Mouse (Mus musculus) MEL-GATA-1-ER (cell line): ENCODE measurements around the gene Pfkfb3.
A peak's percentile ranks its signal among the peaks of the same experiment; 100 is the strongest.

ENCODE experiments used
- DNase-seq: peaks from one replicate; pipeline ENCODE4 v3.0.0-alpha.2; 2012; ENCODE audit warnings: low read depth; ENCODE audit errors: extremely low read depth

Gene Pfkfb3

GRCm38 (mm10) chr2:11553471-11554400 lies at the start of gene Pfkfb3:
TSS of gene Pfkfb3 (minus strand) at chr2:11554077.
- DNase-seq, result peak; percentile 48

- peak; percentile 81 for DNase-seq
Observed at GRCm38 (mm10) chr2:11602506-11603489, 48.9 kb upstream of the Pfkfb3 start.

- no peak for DNase-seq
Observed at GRCm38 (mm10) chr2:11601795-11602194, 47.9 kb upstream of the Pfkfb3 start.

- DNase-seq, result no peak
Observed at GRCm38 (mm10) chr2:11597906-11598305, 44.0 kb upstream of the Pfkfb3 start.

GRCm38 (mm10) chr2:11596690-11597089 lies 42.8 kb upstream of the Pfkfb3 start:
- no peak for DNase-seq

GRCm38 (mm10) chr2:11587996-11588395 lies 34.1 kb upstream of the Pfkfb3 start:
- DNase-seq, result no peak

GRCm38 (mm10) chr2:11579399-11579798 lies 25.5 kb upstream of the Pfkfb3 start:
- no peak for DNase-seq

GRCm38 (mm10) chr2:11578187-11578586 lies 24.3 kb upstream of the Pfkfb3 start:
- no peak for DNase-seq

- no peak for DNase-seq
Observed at GRCm38 (mm10) chr2:11573684-11574083, 19.8 kb upstream of the Pfkfb3 start.

- DNase-seq, result no peak
Observed at GRCm38 (mm10) chr2:11571004-11571535, 17.2 kb upstream of the Pfkfb3 start.

- no peak for DNase-seq
Observed at GRCm38 (mm10) chr2:11568471-11568870, 14.6 kb upstream of the Pfkfb3 start.

- DNase-seq, result peak; percentile 33
Observed at GRCm38 (mm10) chr2:11567781-11568362, 14.0 kb upstream of the Pfkfb3 start.

GRCm38 (mm10) chr2:11566898-11567297 lies 13.0 kb upstream of the Pfkfb3 start:
- DNase-seq, result no peak

GRCm38 (mm10) chr2:11566241-11566640 lies 12.4 kb upstream of the Pfkfb3 start:
- DNase-seq, result no peak

GRCm38 (mm10) chr2:11564768-11565167 lies 10.9 kb upstream of the Pfkfb3 start:
- DNase-seq, result no peak

- DNase-seq, result no peak
Observed at GRCm38 (mm10) chr2:11563256-11563655, 9.4 kb upstream of the Pfkfb3 start.

GRCm38 (mm10) chr2:11558654-11559053 lies 4.8 kb upstream of the Pfkfb3 start:
- DNase-seq, result no peak

GRCm38 (mm10) chr2:11557244-11557643 lies 3.4 kb upstream of the Pfkfb3 start:
- DNase-seq, result no peak

GRCm38 (mm10) chr2:11555316-11555715 lies 1.4 kb upstream of the Pfkfb3 start:
- no peak for DNase-seq

- peak; percentile 27 for DNase-seq
Observed at GRCm38 (mm10) chr2:11552966-11553451, 868 bp downstream of the Pfkfb3 start.

- DNase-seq, result no peak
Observed at GRCm38 (mm10) chr2:11552297-11552821, 1.5 kb downstream of the Pfkfb3 start.
